Mouse (Mus musculus) liver, adult 2 months (tissue): Measurements from ENCODE around the gene Fam184b.

Experiments
- CTCF ChIP-seq: fragments of 200-500 bp; IDR thresholded peaks from 2 replicates; pipeline ENCODE4 v1.5.1; 2011; ENCODE audit warnings: low read depth, low read length, control low read depth
- POLR2A ChIP-seq: fragments of 200-500 bp; IDR thresholded peaks from 2 replicates; pipeline ENCODE4 v1.6.1; 2011; ENCODE audit warnings: low read length, control low read depth; ENCODE audit not compliant: insufficient read depth; ENCODE audit errors: extremely low read depth

DNA sequence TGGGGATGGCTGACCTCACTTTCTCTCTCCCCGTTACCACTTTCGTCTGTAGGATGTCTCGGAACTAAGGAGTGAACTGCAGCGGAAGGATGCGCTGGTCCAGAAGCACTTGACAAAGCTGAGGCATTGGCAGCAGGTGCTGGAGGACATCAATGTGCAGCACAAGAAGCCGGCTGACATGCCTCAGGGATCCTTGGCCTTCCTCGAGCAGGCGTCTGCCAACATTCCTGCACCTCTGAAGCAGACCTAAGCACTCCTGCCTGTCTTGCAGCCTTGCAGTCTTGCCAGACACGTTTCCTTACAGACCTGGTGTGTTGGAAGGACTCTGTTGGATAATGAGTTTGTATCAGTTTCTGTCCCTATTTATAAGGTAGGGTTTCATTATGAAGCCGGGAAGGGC lies 114.3 kb downstream of the Fam184b start:
- no peak for TF ChIP-seq CTCF
- TF ChIP-seq POLR2A: no peak
